Mouse (Mus musculus) bone marrow, adult 2 months (tissue): ENCODE measurements around the gene Fars2.

ENCODE experiments used
- CTCF ChIP-seq: fragments of 200-500 bp; IDR thresholded peaks from 2 replicates; pipeline ENCODE4 v1.5.1; 2011; ENCODE audit warnings: low read length, control low read depth; ENCODE audit not compliant: control insufficient read depth, insufficient read depth
- POLR2A ChIP-seq: fragments of 200-500 bp; IDR thresholded peaks from 2 replicates; pipeline ENCODE4 v1.6.1; 2011; ENCODE audit warnings: low read depth, mild to moderate bottlenecking, control low read depth, low read length, borderline replicate concordance; ENCODE audit not compliant: control insufficient read depth

GRCm38 (mm10) chr13:36735901-36736618, 618.8 kb downstream of the Fars2 start:
- TF ChIP-seq CTCF (no peak), POLR2A (no peak)
